In the genomic region with DNA sequence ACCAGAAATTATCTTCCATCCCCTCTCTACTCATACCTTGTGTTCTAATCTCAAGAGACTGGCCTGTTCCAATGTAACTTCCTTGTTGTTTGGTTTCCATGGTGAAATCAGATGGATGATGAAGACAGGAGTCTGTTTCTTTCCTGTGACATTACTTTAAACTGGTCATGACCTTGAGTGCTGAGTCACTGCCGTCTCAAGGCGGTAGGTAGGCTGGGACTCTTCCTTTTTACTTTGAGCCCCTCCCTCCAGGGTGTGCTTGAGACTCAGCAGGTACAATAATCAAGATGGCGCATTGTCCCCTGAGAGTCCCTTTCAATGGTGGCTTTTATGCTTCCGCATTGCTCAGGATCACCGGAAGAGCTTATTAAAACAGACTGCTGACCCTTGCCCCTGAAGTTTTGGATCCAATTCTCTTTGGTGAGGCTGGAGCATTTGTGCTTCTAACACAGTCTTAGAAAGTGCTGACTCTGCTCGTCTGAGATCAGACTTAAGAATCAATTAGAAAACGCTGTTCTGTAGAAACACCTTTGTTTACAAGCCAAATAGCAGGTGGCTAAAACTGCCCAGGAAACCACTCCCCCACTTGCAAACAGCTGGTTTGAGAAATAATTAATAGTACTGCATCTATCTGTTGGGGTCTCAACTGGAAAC, we compare ENCODE assay signal across 14 mouse cellular contexts.
"Had no signal": no experiment of that assay in that cellular context is flagged by ENCODE, and none has a peak within 500 bp of the region (broad histone marks: within the 10 kb centered on the region; RNA-seq: fewer than 3 reads in every experiment).

No protein-coding gene starts in this region.

- H3K27ac ChIP-seq: left cerebral cortex, adult 2 months; limb, embryonic 10.5 days; liver, embryonic 15.5 days; midbrain, embryonic 15.5 days; neural tube, embryonic 13.5 days had no signal

- H3K9ac ChIP-seq: liver, embryonic 15.5 days; lung, embryonic 14.5 days; midbrain, embryonic 15.5 days; neural tube, embryonic 13.5 days had no signal

- H3K27me3 ChIP-seq: liver, embryonic 15.5 days; midbrain, embryonic 15.5 days; neural tube, embryonic 13.5 days had no signal

- H3K36me3 ChIP-seq: limb, embryonic 10.5 days; liver, embryonic 15.5 days; midbrain, embryonic 15.5 days; neural tube, embryonic 13.5 days had no signal

- ATAC-seq: midbrain, embryonic 15.5 days had no signal

- H3K9me3 ChIP-seq: limb, embryonic 10.5 days; liver, embryonic 15.5 days; midbrain, embryonic 15.5 days; neural tube, embryonic 13.5 days had no signal

- H3K4me1 ChIP-seq: liver, embryonic 15.5 days; midbrain, embryonic 15.5 days; neural tube, embryonic 13.5 days had no signal

- H3K4me3 ChIP-seq: left cerebral cortex, adult 2 months; limb, embryonic 10.5 days; liver, embryonic 15.5 days; midbrain, embryonic 15.5 days; neural tube, embryonic 13.5 days had no signal

- DNase-seq: kidney, postnatal 25 days; lung, embryonic 14.5 days; lung, postnatal 10 days; lung, postnatal 4 days; right cerebral cortex, adult 18-20 months; thymus, adult 18-20 months; thymus, postnatal 25 days had no signal

- H3K4me2 ChIP-seq: liver, embryonic 11.5 days; liver, embryonic 15.5 days; lung, embryonic 14.5 days; midbrain, embryonic 11.5 days; midbrain, embryonic 15.5 days; neural tube, embryonic 13.5 days had no signal
